Mouse (Mus musculus) CH12.LX (cell line): Measurements from ENCODE around the gene Sart3.

Source experiments
- CHD2 ChIP-seq: IDR thresholded peaks from 2 replicates; pipeline ENCODE4 v1.6.1; 2011; ENCODE audit warnings: low read length, improper control_type of control experiment
- CTCF ChIP-seq, 2 experiments: IDR thresholded peaks in 1 of 2; conservative IDR thresholded peaks in 1 of 2; 2 replicates each; pipeline ENCODE4 v1.5.1; 2011 to 2012; ENCODE audit warnings: low read depth in 2 of 2, low read length in 2 of 2, improper control_type of control experiment in 1 of 2, inconsistent platforms in 1 of 2, mild to moderate bottlenecking in 1 of 2, moderate library complexity in 1 of 2
- EP300 ChIP-seq: IDR thresholded peaks from 2 replicates; pipeline ENCODE4 v1.6.1; 2011; ENCODE audit warnings: low read length, improper control_type of control experiment
- GABPA ChIP-seq: IDR thresholded peaks from 2 replicates; pipeline ENCODE4 v1.6.1; 2012; ENCODE audit warnings: low read depth, low read length, improper control_type of control experiment, inconsistent platforms; ENCODE audit not compliant: insufficient replicate concordance
- HCFC1 ChIP-seq: IDR thresholded peaks from 2 replicates; pipeline ENCODE4 v1.6.1; 2012; ENCODE audit warnings: low read depth, mild to moderate bottlenecking, inconsistent platforms, low read length, improper control_type of control experiment
- JUND ChIP-seq: conservative IDR thresholded peaks from 2 replicates; pipeline ENCODE4 v1.6.1; 2011; ENCODE audit warnings: low read depth, low read length, improper control_type of control experiment
- KAT2A ChIP-seq: IDR thresholded peaks from 2 replicates; pipeline ENCODE4 v1.6.1; 2012; ENCODE audit warnings: low read length, improper control_type of control experiment, inconsistent platforms; ENCODE audit not compliant: insufficient replicate concordance
- MAX ChIP-seq: IDR thresholded peaks from 2 replicates; pipeline ENCODE4 v1.6.1; 2011; ENCODE audit warnings: low read length, improper control_type of control experiment
- MEF2A ChIP-seq: IDR thresholded peaks from 2 replicates; pipeline ENCODE4 v1.6.1; 2014; ENCODE audit warnings: low read depth, mild to moderate bottlenecking, inconsistent platforms, low read length, improper control_type of control experiment, borderline replicate concordance
- MXI1 ChIP-seq: IDR thresholded peaks from 2 replicates; pipeline ENCODE4 v1.6.1; 2011; ENCODE audit warnings: mild to moderate bottlenecking, low read depth, low read length, improper control_type of control experiment
- POLR2A ChIP-seq: IDR thresholded peaks from 2 replicates; pipeline ENCODE4 v1.6.1; 2011; ENCODE audit warnings: low read depth, mild to moderate bottlenecking, improper control_type of control experiment, low read length
- RCOR1 ChIP-seq: conservative IDR thresholded peaks from 2 replicates; pipeline ENCODE4 v1.6.1; 2012; ENCODE audit warnings: low read depth, mild to moderate bottlenecking, inconsistent platforms, low read length, improper control_type of control experiment

- no peak for TF ChIP-seq MAX
- TF ChIP-seq POLR2A: peak; percentile 35; the same call in 1 of the 2 replicates
- TF ChIP-seq CTCF (conservative IDR thresholded peaks at IDR 0.05 in 1 of 2, IDR thresholded peaks at IDR 0.05 in 1 of 2; ENCODE audit: low read depth in 2 of 2, low read length in 2 of 2): no peak
- TF ChIP-seq GABPA: no peak
- no peak for TF ChIP-seq RCOR1
- no peak for TF ChIP-seq HCFC1
- TF ChIP-seq MEF2A: no peak
- no peak for TF ChIP-seq EP300
- no peak for TF ChIP-seq MXI1
- no peak for TF ChIP-seq JUND
- TF ChIP-seq CHD2: no peak; the same call in 1 of the 2 replicates
- no peak for TF ChIP-seq KAT2A
These were observed 42.7 kb upstream of the Sart3 start for GRCm38 (mm10) chr5:113815041-113815389.
